Mouse (Mus musculus) kidney, adult 2 months (tissue): ENCODE data around the gene Slc39a1. TPM values are rescaled to one million over a fixed set of nuclear protein-coding genes. Genes with fewer than 3 reads are reported as not detected.

ENCODE experiments used
- DNase-seq: peaks from one replicate; pipeline ENCODE4 v3.0.0; 2021
- H3K27ac ChIP-seq: fragments of 200-500 bp; 2 replicates; pipeline ENCODE4 v1.5.1; 2012; ENCODE audit warnings: low read depth, low read length, control low read depth, inconsistent platforms; ENCODE audit not compliant: insufficient read depth
- H3K27me3 ChIP-seq: fragments of 200-500 bp; replicated peaks from 2 replicates; pipeline ENCODE4 v1.6.1; 2012; ENCODE audit warnings: mild to moderate bottlenecking, moderate library complexity, low read length, inconsistent platforms; ENCODE audit not compliant: control insufficient read depth, insufficient read depth
- H3K36me3 ChIP-seq: fragments of 200-500 bp; 2 replicates; pipeline ENCODE4 v1.6.1; 2012; ENCODE audit warnings: mild to moderate bottlenecking, moderate library complexity, low read length, inconsistent platforms; ENCODE audit not compliant: control insufficient read depth, insufficient read depth
- H3K4me1 ChIP-seq: fragments of 200-500 bp; 2 replicates; pipeline ENCODE4 v1.6.1; 2011; ENCODE audit warnings: low read length; ENCODE audit not compliant: control insufficient read depth, insufficient read depth
- H3K4me3 ChIP-seq: fragments of 200-500 bp; 2 replicates; pipeline ENCODE4 v1.5.1; 2011; ENCODE audit warnings: mild to moderate bottlenecking, low read depth, low read length, control low read depth; ENCODE audit not compliant: insufficient read depth
- CTCF ChIP-seq: fragments of 200-500 bp; conservative IDR thresholded peaks from 2 replicates; pipeline ENCODE4 v1.5.1; 2011; ENCODE audit warnings: low read depth, mild to moderate bottlenecking, control low read depth, low read length, moderate library complexity, mixed read lengths; ENCODE audit not compliant: insufficient read depth, insufficient read length
- POLR2A ChIP-seq: fragments of 200-500 bp; IDR thresholded peaks from one replicate; pipeline ENCODE4 v1.6.1; 2011; ENCODE audit warnings: low read depth, low read length, control low read depth
- WGBS: fragments of 180-500 bp; shearing (Covaris S2); methylation state at CpG from one replicate; pipeline ENCODE4 v1.1.7; 2018; 5-methylcytosine and 5-hydroxymethylcytosine counted together
- polyA plus RNA-seq: library from polyadenylated mRNA; depleted of rRNA; stranded (reverse); fragments of >200 nt; gene quantifications from 2 replicates; pipeline ENCODE4 v1.2.3, GENCODE M21; 2012

The Slc39a1 gene
- polyA plus RNA-seq, 1 experiment: 71.3 TPM

DNA sequence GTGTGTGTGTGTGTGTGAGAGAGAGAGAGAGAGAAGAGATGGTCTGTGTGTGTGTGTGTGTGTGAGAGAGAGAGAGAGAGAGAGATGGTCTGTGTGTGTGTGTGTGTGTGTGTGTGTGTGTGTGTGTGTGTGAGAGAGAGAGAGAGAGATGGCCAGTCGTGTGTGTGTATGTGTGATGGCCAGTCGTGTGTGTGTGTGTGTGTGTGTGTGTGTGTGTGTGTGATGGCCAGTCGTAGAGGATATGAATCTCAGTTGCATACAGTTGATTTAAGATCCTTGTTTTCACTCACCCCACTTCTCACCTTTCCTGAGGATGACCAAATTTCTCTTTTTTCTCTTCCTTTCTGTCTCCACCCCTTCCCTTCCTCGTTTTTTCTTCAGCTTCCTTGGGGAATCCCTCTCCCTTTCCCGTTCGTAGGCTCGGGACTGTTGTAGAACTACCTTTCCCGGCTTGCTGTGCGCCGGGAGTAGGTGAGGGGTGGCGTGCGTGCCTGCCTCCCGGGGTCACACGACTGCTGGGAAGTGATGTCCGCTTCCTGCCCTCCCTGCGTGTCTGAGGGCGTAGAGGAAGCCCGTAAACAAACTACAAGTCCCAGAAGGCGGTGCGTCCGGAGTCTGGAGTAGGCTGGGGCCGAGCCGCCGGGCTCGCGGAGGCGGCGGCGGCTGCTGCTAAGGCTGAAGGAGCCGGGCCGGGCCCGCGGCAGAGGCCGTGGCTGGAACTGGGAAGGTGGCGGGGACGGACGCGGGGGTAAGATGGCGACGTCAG lies 5.9 kb downstream of the Slc39a1 start, which contains the start of gene Crtc2:
Gene Crtc2 (plus strand): TSS at position 511 of the 766 bp plus-strand sequence.
- DNase-seq: peak; percentile 98
- under 1% methylated on average over 40 of the region's 40 CpGs for WGBS
- Histone ChIP-seq H3K4me1 (peaks cover 6% of the 10 kb centered on the region; the same call in 1 of the 2 replicates), H3K27ac (peak within 1 kb of the TSS; percentile 81), H3K27me3 (no peaks in the 10 kb centered on the region), H3K36me3 (no peaks in the 10 kb centered on the region), H3K4me3 (peak within 1 kb of the TSS; percentile 91)
- TF ChIP-seq CTCF (no peak), POLR2A (no peak)

DNA sequence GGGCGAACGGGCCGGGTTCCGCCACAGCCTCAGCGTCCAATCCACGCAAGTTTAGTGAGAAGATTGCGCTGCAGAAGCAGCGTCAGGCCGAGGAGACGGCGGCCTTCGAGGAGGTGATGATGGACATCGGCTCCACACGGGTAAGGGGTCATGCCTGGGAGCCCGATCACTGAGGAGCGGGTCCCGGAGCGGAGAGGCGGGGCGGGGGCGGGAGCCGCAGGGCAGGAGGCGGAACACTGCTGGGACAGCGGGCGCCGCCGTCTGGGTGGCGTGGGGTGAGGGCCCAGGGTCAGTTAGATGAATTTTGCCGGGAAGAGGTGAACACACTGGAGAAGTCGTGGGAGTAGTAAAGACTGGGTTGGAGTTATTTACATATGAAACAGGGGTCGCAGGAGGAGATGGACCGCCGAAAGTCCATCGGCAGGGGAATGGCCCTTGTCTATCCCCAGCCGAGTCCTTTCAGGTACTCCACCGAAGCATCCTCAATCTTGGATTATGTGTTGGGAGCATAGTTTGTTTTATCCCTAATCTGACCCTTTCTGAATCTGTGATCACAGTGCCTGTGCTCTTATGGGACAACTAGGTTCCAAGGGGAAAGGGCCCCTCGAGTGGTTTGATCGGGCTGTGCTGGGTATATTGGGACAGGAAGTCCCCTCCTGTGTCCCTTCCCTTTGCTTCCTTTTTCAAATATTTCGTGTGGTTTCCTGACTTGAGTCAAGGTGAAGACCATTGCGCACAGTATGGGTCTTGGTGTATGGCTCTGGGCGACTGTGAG lies 6.6 kb downstream of the Slc39a1 start:
- no peak for DNase-seq
- 0 out of 2 replicates have a peak, but pooled peaks have one; percentile 3 for TF ChIP-seq CTCF
- no peak for TF ChIP-seq POLR2A
- WGBS: under 1% methylated on average over 41 of the region's 41 CpGs

DNA sequence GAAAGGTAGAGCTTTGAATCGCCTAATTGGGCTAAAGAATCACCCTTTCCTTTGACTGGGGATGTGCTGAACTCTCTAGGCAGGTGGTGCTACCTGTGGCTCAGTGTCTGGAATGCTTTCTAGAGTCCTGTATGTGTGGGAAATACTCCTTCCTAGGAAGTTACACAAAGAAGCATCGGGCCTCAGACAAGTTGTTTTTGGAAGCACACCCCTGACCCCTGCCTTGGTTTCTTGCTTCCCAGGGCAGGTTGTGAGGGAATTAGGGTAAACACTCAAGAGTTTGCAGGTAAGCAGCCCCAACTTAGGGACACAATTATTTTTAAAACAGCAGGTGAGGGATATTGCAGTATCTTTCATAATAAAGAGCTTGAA lies 7.2 kb downstream of the Slc39a1 start:
- H3K27ac ChIP-seq: no peak overlapping the region
- peaks cover 6% of the 10 kb centered on the region; the same call in 1 of the 2 replicates for H3K4me1 ChIP-seq
- 1% methylated on average over 2 of the region's 2 CpGs for WGBS
- H3K36me3 ChIP-seq: no peaks in the 10 kb centered on the region
- peak overlapping the region; percentile 91 for H3K4me3 ChIP-seq
- DNase-seq: no peak
- no peaks in the 10 kb centered on the region for H3K27me3 ChIP-seq
- no peak for TF ChIP-seq CTCF
- TF ChIP-seq POLR2A: no peak

More for the DNA sequence above, 6.6 kb downstream of the Slc39a1 start:
- Histone ChIP-seq H3K36me3 (no peaks in the 10 kb centered on the region), H3K4me3 (peak overlapping the region; percentile 91), H3K27me3 (no peaks in the 10 kb centered on the region), H3K4me1 (peaks cover 6% of the 10 kb centered on the region; the same call in 1 of the 2 replicates), H3K27ac (peak overlapping the region; percentile 81)

GRCm38 (mm10) chr3:90255784-90256353 lies 7.9 kb downstream of the Slc39a1 start:
- Histone ChIP-seq H3K36me3 (no peaks in the 10 kb centered on the region), H3K27ac (no peak overlapping the region), H3K27me3 (no peaks in the 10 kb centered on the region), H3K4me3 (no peak overlapping the region), H3K4me1 (peaks cover 6% of the 10 kb centered on the region; the same call in 1 of the 2 replicates)
- TF ChIP-seq POLR2A (no peak), CTCF (no peak)
- WGBS: 89% methylated on average over 14 of the region's 14 CpGs
- no peak for DNase-seq

DNA sequence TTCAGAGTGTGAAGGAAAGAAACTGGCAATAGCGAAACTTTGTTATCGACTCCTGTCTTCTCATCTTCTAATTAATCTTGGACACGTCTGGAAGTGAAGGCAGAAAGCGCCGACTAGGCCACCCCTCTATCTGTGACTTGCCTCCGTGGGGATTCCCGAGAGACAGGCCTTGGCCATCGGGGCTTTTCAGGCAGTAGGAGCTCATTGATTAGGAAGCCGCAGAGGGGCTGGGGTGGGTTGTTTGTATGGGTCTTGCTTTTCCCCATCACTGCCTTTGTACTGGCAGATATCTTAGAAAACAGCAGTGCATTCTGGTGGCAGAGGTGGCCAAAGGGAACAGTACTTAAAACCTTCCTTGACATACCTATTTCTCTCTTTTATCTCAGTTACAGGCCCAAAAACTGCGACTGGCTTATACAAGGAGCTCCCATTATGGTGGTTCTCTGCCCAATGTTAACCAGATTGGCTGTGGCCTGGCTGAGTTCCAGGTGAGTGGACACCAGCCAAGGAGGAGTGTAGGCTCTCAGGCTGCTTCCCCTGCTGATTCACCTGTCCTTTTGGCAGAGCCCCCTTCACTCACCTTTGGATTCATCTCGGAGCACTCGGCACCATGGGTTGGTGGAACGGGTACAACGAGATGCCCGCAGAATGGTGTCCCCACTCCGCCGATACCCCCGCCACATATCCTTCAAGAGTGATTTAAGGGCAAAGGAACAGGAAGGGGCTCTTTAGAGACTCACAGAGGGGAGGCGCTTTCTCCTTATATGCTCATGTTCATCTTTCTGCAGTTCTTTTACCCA lies 9.0 kb downstream of the Slc39a1 start:
- Histone ChIP-seq H3K27me3 (no peaks in the 10 kb centered on the region), H3K36me3 (no peaks in the 10 kb centered on the region), H3K4me3 (no peak overlapping the region), H3K4me1 (peaks cover 6% of the 10 kb centered on the region; the same call in 1 of the 2 replicates), H3K27ac (no peak overlapping the region)
- 81% methylated on average over 19 of the region's 19 CpGs for WGBS
- DNase-seq: peak; percentile 76
- TF ChIP-seq POLR2A (no peak), CTCF (no peak)

GRCm38 (mm10) chr3:90258521-90258920 lies 10.5 kb downstream of the Slc39a1 start:
- H3K27ac ChIP-seq: no peak overlapping the region
- H3K4me1 ChIP-seq: peaks cover 6% of the 10 kb centered on the region; the same call in 1 of the 2 replicates
- no peak for TF ChIP-seq CTCF
- no peak for TF ChIP-seq POLR2A
- H3K27me3 ChIP-seq: no peaks in the 10 kb centered on the region
- 78% methylated on average over 4 of the region's 4 CpGs for WGBS
- H3K36me3 ChIP-seq: no peaks in the 10 kb centered on the region
- no peak overlapping the region for H3K4me3 ChIP-seq
- DNase-seq: peak; percentile 81
